Mouse (Mus musculus) spleen, adult 12 weeks (tissue): ENCODE data around the gene Lamtor2.
"Not testable (repeated sequence)": the region's sequence is repeated elsewhere in the genome, so short reads cannot be mapped to it uniquely, and the experiment has no call there.

Source experiments
- DNase-seq: peaks from one replicate; pipeline ENCODE4 v3.0.0; 2022; ENCODE audit warnings: low spot score

Lamtor2 gene

GRCm38 (mm10) chr3:88552676-88553524, at the start of gene Lamtor2:
Gene Lamtor2 (minus strand): TSS chr3:88553074.
- peak; percentile 89 for DNase-seq

GRCm38 (mm10) chr3:88602466-88602865, 49.6 kb upstream of the Lamtor2 start:
- no peak for DNase-seq

- DNase-seq, result not testable (repeated sequence)
These were observed 43.7 kb upstream of the Lamtor2 start for GRCm38 (mm10) chr3:88596547-88596946.

- no peak for DNase-seq
These were observed 41.2 kb upstream of the Lamtor2 start for GRCm38 (mm10) chr3:88593893-88594580.

GRCm38 (mm10) chr3:88592942-88593576, 40.2 kb upstream of the Lamtor2 start:
- peak; percentile 30 for DNase-seq

GRCm38 (mm10) chr3:88591950-88592731, 39.3 kb upstream of the Lamtor2 start:
- DNase-seq, result peak; percentile 27

- DNase-seq, result no peak
These were observed 38.2 kb upstream of the Lamtor2 start for GRCm38 (mm10) chr3:88591044-88591443.

GRCm38 (mm10) chr3:88590246-88590645, 37.4 kb upstream of the Lamtor2 start:
- DNase-seq, result no peak

GRCm38 (mm10) chr3:88586640-88587039, 33.8 kb upstream of the Lamtor2 start:
- no peak for DNase-seq

- no peak for DNase-seq
These were observed 32.9 kb upstream of the Lamtor2 start for GRCm38 (mm10) chr3:88585769-88586168.

GRCm38 (mm10) chr3:88579454-88580117, 26.7 kb upstream of the Lamtor2 start:
- peak; percentile 57 for DNase-seq

GRCm38 (mm10) chr3:88578498-88579424, 25.9 kb upstream of the Lamtor2 start:
- DNase-seq, result no peak

- DNase-seq, result not testable (repeated sequence)
These were observed 25.0 kb upstream of the Lamtor2 start for GRCm38 (mm10) chr3:88577846-88578245.

- no peak for DNase-seq
These were observed 22.7 kb upstream of the Lamtor2 start, which contains the start of gene Ssr2 for GRCm38 (mm10) chr3:88575540-88575939. Gene Ssr2 (plus strand): TSS chr3:88575876.

GRCm38 (mm10) chr3:88573810-88574209, 20.9 kb upstream of the Lamtor2 start:
- DNase-seq, result no peak

- no peak for DNase-seq
These were observed 20.0 kb upstream of the Lamtor2 start for GRCm38 (mm10) chr3:88572835-88573234.

GRCm38 (mm10) chr3:88571856-88572255, 19.0 kb upstream of the Lamtor2 start:
- no peak for DNase-seq

- DNase-seq, result no peak
These were observed 17.5 kb upstream of the Lamtor2 start for GRCm38 (mm10) chr3:88570341-88570740.

- DNase-seq, result no peak
These were observed 16.8 kb upstream of the Lamtor2 start for GRCm38 (mm10) chr3:88569694-88570093.

- no peak for DNase-seq
These were observed 16.2 kb upstream of the Lamtor2 start for GRCm38 (mm10) chr3:88569093-88569492.
